Mouse (Mus musculus): ENCODE measurements around the gene Hnrnpu. TPM values are rescaled to one million over a fixed set of nuclear protein-coding genes. Genes with fewer than 3 reads are reported as not detected.
"Not testable (repeated sequence)": the region's sequence is repeated elsewhere in the genome, so short reads cannot be mapped to it uniquely, and the experiment has no call there.

Gene Hnrnpu
- polyA plus RNA-seq, 1 experiment from 2014 or later: 384 TPM

GRCm38 (mm10) chr1:178350792-178351191 lies 13.2 kb upstream of the Hnrnpu start:
- Histone ChIP-seq H3K9me3 (ENCODE audit: control insufficient read depth, low read length) (no peaks in the 10 kb centered on the region), H3K4me3 (ENCODE audit: low read depth, low read length) (no peak overlapping the region), H3K27me3 (replicated peaks; ENCODE audit: control insufficient read depth, insufficient read depth, low read length) (no peaks in the 10 kb centered on the region), H3K9ac (ENCODE audit: low read length) (no peak overlapping the region), H3K4me2 (ENCODE audit: low read length) (no peak overlapping the region), H3K27ac (ENCODE audit: low read depth) (no peak overlapping the region), H3K36me3 (ENCODE audit: control insufficient read depth, insufficient read depth, low read length) (no peaks in the 10 kb centered on the region), H3K4me1 (replicated peaks; ENCODE audit: control insufficient read depth, insufficient read depth, low read length) (no peaks in the 10 kb centered on the region)
- DNase-seq (ENCODE audit: low spot score) (no peak), ATAC-seq (replicated peaks; ENCODE audit: low FRiP score, low TSS enrichment, low read depth) (no peak)
- 97% methylated on average over 2 of the region's 2 CpGs for WGBS

GRCm38 (mm10) chr1:178344071-178344805 lies 6.6 kb upstream of the Hnrnpu start:
- not testable (repeated sequence) for H3K36me3 ChIP-seq (ENCODE audit: control insufficient read depth, insufficient read depth, low read length); DNase-seq (ENCODE audit: low spot score); H3K9me3 ChIP-seq (ENCODE audit: control insufficient read depth, low read length); H3K27me3 ChIP-seq (replicated peaks; ENCODE audit: control insufficient read depth, insufficient read depth, low read length); H3K4me3 ChIP-seq (ENCODE audit: low read depth, low read length); ATAC-seq (replicated peaks; ENCODE audit: low FRiP score, low TSS enrichment, low read depth); H3K4me2 ChIP-seq (ENCODE audit: low read length); H3K9ac ChIP-seq (ENCODE audit: low read length); H3K4me1 ChIP-seq (replicated peaks; ENCODE audit: control insufficient read depth, insufficient read depth, low read length); H3K27ac ChIP-seq (ENCODE audit: low read depth)
- 86% methylated on average over 10 of the region's 10 CpGs for WGBS

- Histone ChIP-seq H3K9me3 (ENCODE audit: control insufficient read depth, low read length) (no peaks in the 10 kb centered on the region), H3K4me1 (replicated peaks; ENCODE audit: control insufficient read depth, insufficient read depth, low read length) (no peaks in the 10 kb centered on the region), H3K9ac (ENCODE audit: low read length) (no peak overlapping the region), H3K27me3 (replicated peaks; ENCODE audit: control insufficient read depth, insufficient read depth, low read length) (no peaks in the 10 kb centered on the region), H3K4me3 (ENCODE audit: low read depth, low read length) (no peak overlapping the region), H3K27ac (ENCODE audit: low read depth) (no peak overlapping the region), H3K4me2 (ENCODE audit: low read length) (no peak overlapping the region), H3K36me3 (ENCODE audit: control insufficient read depth, insufficient read depth, low read length) (no peaks in the 10 kb centered on the region)
- 78% methylated on average over 4 of the region's 5 CpGs for WGBS
- ATAC-seq (replicated peaks; ENCODE audit: low FRiP score, low TSS enrichment, low read depth): no peak
- no peak for DNase-seq (ENCODE audit: low spot score)
Measured at GRCm38 (mm10) chr1:178342612-178343011, 5.0 kb upstream of the Hnrnpu start.

- Histone ChIP-seq H3K9me3 (ENCODE audit: control insufficient read depth, low read length) (no peaks in the 10 kb centered on the region), H3K27me3 (replicated peaks; ENCODE audit: control insufficient read depth, insufficient read depth, low read length) (no peaks in the 10 kb centered on the region), H3K9ac (ENCODE audit: low read length) (no peak overlapping the region), H3K4me1 (replicated peaks; ENCODE audit: control insufficient read depth, insufficient read depth, low read length) (no peaks in the 10 kb centered on the region), H3K4me3 (ENCODE audit: low read depth, low read length) (no peak overlapping the region), H3K4me2 (ENCODE audit: low read length) (no peak overlapping the region), H3K27ac (ENCODE audit: low read depth) (no peak overlapping the region), H3K36me3 (ENCODE audit: control insufficient read depth, insufficient read depth, low read length) (no peaks in the 10 kb centered on the region)
- ATAC-seq (replicated peaks; ENCODE audit: low FRiP score, low TSS enrichment, low read depth) (no peak), DNase-seq (ENCODE audit: low spot score) (no peak)
- 63% methylated on average over 1 of the region's 1 CpGs for WGBS
Measured at GRCm38 (mm10) chr1:178342063-178342462, 4.5 kb upstream of the Hnrnpu start.

GRCm38 (mm10) chr1:178341435-178341834 lies 3.8 kb upstream of the Hnrnpu start:
- WGBS: 84% methylated on average over 3 of the region's 3 CpGs
- ATAC-seq (replicated peaks; ENCODE audit: low FRiP score, low TSS enrichment, low read depth) (no peak), DNase-seq (ENCODE audit: low spot score) (no peak)
- H3K4me1 ChIP-seq (replicated peaks; ENCODE audit: control insufficient read depth, insufficient read depth, low read length): no peaks in the 10 kb centered on the region
- no peak overlapping the region for H3K4me3 ChIP-seq (ENCODE audit: low read depth, low read length)
- no peak overlapping the region for H3K4me2 ChIP-seq (ENCODE audit: low read length)
- no peaks in the 10 kb centered on the region for H3K27me3 ChIP-seq (replicated peaks; ENCODE audit: control insufficient read depth, insufficient read depth, low read length)
- no peaks in the 10 kb centered on the region for H3K9me3 ChIP-seq (ENCODE audit: control insufficient read depth, low read length)
- H3K36me3 ChIP-seq (ENCODE audit: control insufficient read depth, insufficient read depth, low read length): no peaks in the 10 kb centered on the region
- H3K27ac ChIP-seq (ENCODE audit: low read depth): no peak overlapping the region
- no peak overlapping the region for H3K9ac ChIP-seq (ENCODE audit: low read length)

GRCm38 (mm10) chr1:178340213-178340612 lies 2.6 kb upstream of the Hnrnpu start:
- H3K27me3 ChIP-seq (replicated peaks; ENCODE audit: control insufficient read depth, insufficient read depth, low read length): no peaks in the 10 kb centered on the region
- no peak overlapping the region for H3K9ac ChIP-seq (ENCODE audit: low read length)
- ATAC-seq (replicated peaks; ENCODE audit: low FRiP score, low TSS enrichment, low read depth) (no peak), DNase-seq (ENCODE audit: low spot score) (no peak)
- H3K4me1 ChIP-seq (replicated peaks; ENCODE audit: control insufficient read depth, insufficient read depth, low read length): no peaks in the 10 kb centered on the region
- H3K4me2 ChIP-seq (ENCODE audit: low read length): no peak overlapping the region
- H3K36me3 ChIP-seq (ENCODE audit: control insufficient read depth, insufficient read depth, low read length): peaks cover 6% of the 10 kb centered on the region
- 98% methylated on average over 2 of the region's 2 CpGs for WGBS
- no peak overlapping the region for H3K4me3 ChIP-seq (ENCODE audit: low read depth, low read length)
- no peak overlapping the region for H3K27ac ChIP-seq (ENCODE audit: low read depth)
- H3K9me3 ChIP-seq (ENCODE audit: control insufficient read depth, low read length): no peaks in the 10 kb centered on the region

GRCm38 (mm10) chr1:178338318-178338641 lies 683 bp upstream of the Hnrnpu start:
- no peaks in the 10 kb centered on the region for H3K27me3 ChIP-seq (replicated peaks; ENCODE audit: control insufficient read depth, insufficient read depth, low read length)

GRCm38 (mm10) chr1:178336777-178337481 lies 668 bp downstream of the Hnrnpu start:
- ATAC-seq (replicated peaks; ENCODE audit: low FRiP score, low TSS enrichment, low read depth) (peak; percentile 67), DNase-seq (ENCODE audit: low spot score) (no peak)
- H3K27me3 ChIP-seq (replicated peaks; ENCODE audit: control insufficient read depth, insufficient read depth, low read length): no peaks in the 10 kb centered on the region
- H3K27ac ChIP-seq (ENCODE audit: low read depth): peak overlapping the region; percentile 99
- WGBS: under 1% methylated on average over 65 of the region's 89 CpGs
- peak overlapping the region; percentile 100 for H3K9ac ChIP-seq (ENCODE audit: low read length)
- H3K9me3 ChIP-seq (ENCODE audit: control insufficient read depth, low read length): no peaks in the 10 kb centered on the region
- peaks cover 38% of the 10 kb centered on the region for H3K36me3 ChIP-seq (ENCODE audit: control insufficient read depth, insufficient read depth, low read length)
- H3K4me1 ChIP-seq (replicated peaks; ENCODE audit: control insufficient read depth, insufficient read depth, low read length): peaks cover 9% of the 10 kb centered on the region
- H3K4me3 ChIP-seq (ENCODE audit: low read depth, low read length): peak overlapping the region; percentile 100
- H3K4me2 ChIP-seq (ENCODE audit: low read length): peak overlapping the region; percentile 76; the same call in 1 of the 2 replicates

More at GRCm38 (mm10) chr1:178338318-178338641, 683 bp upstream of the Hnrnpu start:
- Histone ChIP-seq H3K4me3 (ENCODE audit: low read depth, low read length) (peak overlapping the region; percentile 100), H3K9me3 (ENCODE audit: control insufficient read depth, low read length) (no peaks in the 10 kb centered on the region), H3K27ac (ENCODE audit: low read depth) (peak overlapping the region; percentile 99), H3K4me1 (replicated peaks; ENCODE audit: control insufficient read depth, insufficient read depth, low read length) (peaks cover 9% of the 10 kb centered on the region), H3K9ac (ENCODE audit: low read length) (peak overlapping the region; percentile 100), H3K36me3 (ENCODE audit: control insufficient read depth, insufficient read depth, low read length) (peaks cover 25% of the 10 kb centered on the region), H3K4me2 (ENCODE audit: low read length) (peak overlapping the region; percentile 76)
- ATAC-seq (replicated peaks; ENCODE audit: low FRiP score, low TSS enrichment, low read depth): no peak
- DNase-seq (ENCODE audit: low spot score): peak; percentile 82
- 9% methylated on average over 6 of the region's 6 CpGs for WGBS

All from intestine, embryonic 14.5 days (tissue).